Mouse (Mus musculus) CH12.LX (cell line): ENCODE data around the gene Prss32. TPM values are rescaled to one million over a fixed set of nuclear protein-coding genes. Genes with fewer than 3 reads are reported as not detected.

Experiments used
- DNase-seq: peaks from one replicate; pipeline ENCODE4 v3.0.0-alpha.2; 2013; ENCODE audit errors: extremely low read depth
- H3K27ac ChIP-seq: 2 replicates; pipeline ENCODE4 v1.5.1; 2012; ENCODE audit warnings: low read depth, mild to moderate bottlenecking, control low read depth, moderate library complexity; ENCODE audit not compliant: insufficient read depth
- H3K27me3 ChIP-seq: replicated peaks from 2 replicates; pipeline ENCODE3; 2012; ENCODE audit warnings: inconsistent platforms
- H3K36me3 ChIP-seq, 2 experiments: replicated peaks in 1 of 2; 2 replicates each; pipeline versions ENCODE3 to v1.6.1; 2012; ENCODE audit warnings: inconsistent platforms in 1 of 2, low read length in 1 of 2, mild to moderate bottlenecking in 1 of 2, mixed read lengths in 1 of 2, moderate library complexity in 1 of 2; ENCODE audit not compliant: control insufficient read depth in 1 of 2, insufficient read depth in 1 of 2
- H3K4me1 ChIP-seq, 2 experiments: 2 replicates each; pipeline ENCODE4 v1.6.1; 2012; ENCODE audit warnings: inconsistent platforms in 1 of 2, moderate library complexity in 1 of 2; ENCODE audit not compliant: insufficient read depth in 2 of 2, control insufficient read depth in 1 of 2
- H3K4me2 ChIP-seq: 2 replicates; pipeline ENCODE4 v1.6.1; 2012; ENCODE audit warnings: low read depth, mild to moderate bottlenecking, control low read depth; ENCODE audit not compliant: poor library complexity, insufficient read depth, severe bottlenecking
- H3K4me3 ChIP-seq, 3 experiments: fragments of 150-350 bp in 1 of 3; sonication (generic) in 1 of 3; replicated peaks in 1 of 3; 2 replicates each; pipeline versions ENCODE3 to v1.5.1; 2011 to 2012; ENCODE audit warnings: low read depth in 2 of 3, low read length in 2 of 3, mild to moderate bottlenecking in 2 of 3, moderate library complexity in 2 of 3, control low read depth in 1 of 3, improper control_type of control experiment in 1 of 3, inconsistent platforms in 1 of 3, mixed read lengths in 1 of 3; ENCODE audit not compliant: poor library complexity in 1 of 3
- H3K79me2 ChIP-seq: replicated peaks from 2 replicates; pipeline ENCODE4 v1.6.1; 2012; ENCODE audit warnings: mild to moderate bottlenecking, moderate library complexity; ENCODE audit not compliant: control insufficient read depth, poor library complexity, insufficient read depth, severe bottlenecking; ENCODE audit errors: extremely low read depth
- H3K9ac ChIP-seq: 2 replicates; pipeline ENCODE4 v1.6.1; 2012; ENCODE audit warnings: low read depth, mild to moderate bottlenecking, control low read depth, moderate library complexity; ENCODE audit not compliant: insufficient read depth
- H3K9me3 ChIP-seq: replicated peaks from 2 replicates; pipeline ENCODE3; 2012; ENCODE audit warnings: low read length, inconsistent platforms, mixed read lengths
- BHLHE40 ChIP-seq: IDR thresholded peaks from 2 replicates; pipeline ENCODE4 v1.6.1; 2011; ENCODE audit warnings: mild to moderate bottlenecking, low read depth, low read length, improper control_type of control experiment
- CTCF ChIP-seq, 2 experiments: IDR thresholded peaks in 1 of 2; conservative IDR thresholded peaks in 1 of 2; 2 replicates each; pipeline ENCODE4 v1.5.1; 2011 to 2012; ENCODE audit warnings: low read depth in 2 of 2, low read length in 2 of 2, improper control_type of control experiment in 1 of 2, inconsistent platforms in 1 of 2, mild to moderate bottlenecking in 1 of 2, moderate library complexity in 1 of 2
- EP300 ChIP-seq: IDR thresholded peaks from 2 replicates; pipeline ENCODE4 v1.6.1; 2011; ENCODE audit warnings: low read length, improper control_type of control experiment
- ETS1 ChIP-seq: conservative IDR thresholded peaks from 2 replicates; pipeline ENCODE4 v1.6.1; 2012; ENCODE audit warnings: low read depth, mild to moderate bottlenecking, inconsistent platforms, low read length, improper control_type of control experiment, moderate library complexity
- GABPA ChIP-seq: IDR thresholded peaks from 2 replicates; pipeline ENCODE4 v1.6.1; 2012; ENCODE audit warnings: low read depth, low read length, improper control_type of control experiment, inconsistent platforms; ENCODE audit not compliant: insufficient replicate concordance
- IRF4 ChIP-seq: IDR thresholded peaks from 2 replicates; pipeline ENCODE4 v1.6.1; 2014; ENCODE audit warnings: low read depth, mild to moderate bottlenecking, inconsistent platforms, low read length, improper control_type of control experiment
- JUN ChIP-seq: IDR thresholded peaks from 2 replicates; pipeline ENCODE4 v1.6.1; 2011; ENCODE audit warnings: low read depth, mild to moderate bottlenecking, low read length, improper control_type of control experiment, moderate library complexity; ENCODE audit not compliant: insufficient read depth
- MAFK ChIP-seq: IDR thresholded peaks from 2 replicates; pipeline ENCODE4 v1.6.1; 2011; ENCODE audit warnings: low read length, improper control_type of control experiment; ENCODE audit not compliant: insufficient replicate concordance
- MAZ ChIP-seq: IDR thresholded peaks from 2 replicates; pipeline ENCODE4 v1.6.1; 2012; ENCODE audit warnings: low read depth, mild to moderate bottlenecking, inconsistent platforms, low read length, improper control_type of control experiment, moderate library complexity
- MXI1 ChIP-seq: IDR thresholded peaks from 2 replicates; pipeline ENCODE4 v1.6.1; 2011; ENCODE audit warnings: mild to moderate bottlenecking, low read depth, low read length, improper control_type of control experiment
- NELFE ChIP-seq: IDR thresholded peaks from 2 replicates; pipeline ENCODE4 v1.6.1; 2011; ENCODE audit warnings: low read depth, low read length, improper control_type of control experiment
- POLR2A ChIP-seq: IDR thresholded peaks from 2 replicates; pipeline ENCODE4 v1.6.1; 2011; ENCODE audit warnings: low read depth, mild to moderate bottlenecking, improper control_type of control experiment, low read length
- RAD21 ChIP-seq: IDR thresholded peaks from 2 replicates; pipeline ENCODE4 v1.6.1; 2011; ENCODE audit warnings: low read depth, mild to moderate bottlenecking, low read length, improper control_type of control experiment, moderate library complexity
- RCOR1 ChIP-seq: conservative IDR thresholded peaks from 2 replicates; pipeline ENCODE4 v1.6.1; 2012; ENCODE audit warnings: low read depth, mild to moderate bottlenecking, inconsistent platforms, low read length, improper control_type of control experiment
- UBTF ChIP-seq: IDR thresholded peaks from 2 replicates; pipeline ENCODE4 v1.6.1; 2012; ENCODE audit warnings: low read depth, mild to moderate bottlenecking, inconsistent platforms, low read length, improper control_type of control experiment, moderate library complexity
- USF1 ChIP-seq: IDR thresholded peaks from 2 replicates; pipeline ENCODE4 v1.6.1; 2014; ENCODE audit warnings: low read depth, mild to moderate bottlenecking, inconsistent platforms, low read length, improper control_type of control experiment
- ZC3H11A ChIP-seq: IDR thresholded peaks from 2 replicates; pipeline ENCODE4 v1.6.1; 2012; ENCODE audit warnings: low read depth, mild to moderate bottlenecking, inconsistent platforms, low read length, improper control_type of control experiment
- ZKSCAN1 ChIP-seq: IDR thresholded peaks from 2 replicates; pipeline ENCODE4 v1.6.1; 2012; ENCODE audit warnings: low read depth, inconsistent platforms, low read length, improper control_type of control experiment, borderline replicate concordance
- ZMIZ1 ChIP-seq: IDR thresholded peaks from 2 replicates; pipeline ENCODE4 v1.6.1; 2012; ENCODE audit warnings: low read depth, mild to moderate bottlenecking, inconsistent platforms, low read length, improper control_type of control experiment
- ZNF384 ChIP-seq: IDR thresholded peaks from 2 replicates; pipeline ENCODE4 v1.6.1; 2012; ENCODE audit warnings: low read depth, low read length, improper control_type of control experiment, inconsistent platforms
- dilution Hi-C: fragments of 300-500 bp; cut with MboI; formaldehyde crosslinking; loops from 2 replicates; pipeline ENCODE4 v1.14.3; 2020; ENCODE audit warnings: low sequenced_read_pairs; ENCODE audit not compliant: extremely low pct_unique_long_range_greater_than_20kb, extremely low pct_ligation_motif_present
- in situ Hi-C: fragments of 300-500 bp; cut with MboI; formaldehyde crosslinking; loops from 3 replicates; pipeline ENCODE4 v1.14.3; 2019; ENCODE audit warnings: low sequenced_read_pairs, low pct_ligation_motif_present, low pct_unique_long_range_greater_than_20kb, mixed read lengths
- polyA plus RNA-seq: library from polyadenylated mRNA; unstranded; fragments of >175 nt; gene quantifications from 2 replicates; pipeline ENCODE4 v1.2.1, GENCODE M21; 2012; ENCODE audit warnings: low read depth; ENCODE audit not compliant: insufficient read length
- total RNA-seq, 2 experiments: library from RNA; depleted of rRNA; stranded (reverse); fragments of 300-350 nt in 1 of 2; fragments of >200 nt in 1 of 2; gene quantifications; 2 replicates each; pipeline ENCODE4 v1.2.3; 2012 to 2014

The Prss32 gene
- total and polyA plus RNA-seq, 3 experiments = not detected

DNA sequence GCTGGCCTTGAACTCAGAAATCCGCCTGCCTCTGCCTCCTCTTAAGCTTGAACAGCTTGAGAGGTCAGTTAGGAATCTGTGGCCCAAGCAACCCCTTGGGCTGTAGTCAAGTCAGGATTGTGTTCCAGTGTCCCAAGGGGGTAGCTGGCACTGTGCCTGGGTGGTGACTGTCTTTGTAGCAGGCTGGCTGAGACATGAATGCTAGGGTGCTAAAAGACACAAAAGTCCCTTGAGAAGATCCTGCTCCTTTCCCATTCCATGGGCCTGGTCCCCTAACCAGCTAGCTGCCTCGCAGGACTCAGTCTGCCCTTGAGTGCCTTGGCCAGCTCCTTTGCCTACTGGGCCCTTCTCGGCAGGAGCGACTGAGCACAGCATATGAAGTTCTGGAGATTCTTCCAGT lies 19.3 kb downstream of the Prss32 start:
- Histone ChIP-seq H3K36me3 (no peaks in the 10 kb centered on the region), H3K27ac (no peak overlapping the region), H3K27me3 (peaks cover 21% of the 10 kb centered on the region), H3K9ac (no peak overlapping the region), H3K4me1 (peaks cover 0 to 6% of the 10 kb centered on the region in 2 experiments; a peak in 1 of 4 replicates), H3K4me2 (no peak overlapping the region), H3K4me3 (no peak overlapping the region), H3K9me3 (peaks cover 8% of the 10 kb centered on the region), H3K79me2 (no peaks in the 10 kb centered on the region)
- dilution Hi-C loops = no loop called here
- no peak for TF ChIP-seq ZNF384
- no peak for TF ChIP-seq CTCF (conservative IDR thresholded peaks at IDR 0.05 in 1 of 2, IDR thresholded peaks at IDR 0.05 in 1 of 2; ENCODE audit: low read depth in 2 of 2, low read length in 2 of 2)
- TF ChIP-seq ZKSCAN1 = no peak
- TF ChIP-seq IRF4 = no peak
- no peak for TF ChIP-seq ZMIZ1
- no peak for TF ChIP-seq ZC3H11A
- no peak for TF ChIP-seq MXI1
- no peak for TF ChIP-seq UBTF
- TF ChIP-seq USF1 = no peak
- TF ChIP-seq MAFK = no peak
- no peak for TF ChIP-seq RCOR1
- no peak for TF ChIP-seq POLR2A
- TF ChIP-seq NELFE = no peak
- no peak for TF ChIP-seq GABPA
- TF ChIP-seq EP300 = no peak
- no peak for TF ChIP-seq ETS1
- TF ChIP-seq RAD21 = no peak
- TF ChIP-seq MAZ = no peak
- no peak for TF ChIP-seq BHLHE40
- TF ChIP-seq JUN = no peak
- no peak for DNase-seq
- in situ Hi-C loops = loop anchor here (10.0 kb wide), 1 partner anchor 102 kb away; no protein-coding TSS in a partner anchor

DNA sequence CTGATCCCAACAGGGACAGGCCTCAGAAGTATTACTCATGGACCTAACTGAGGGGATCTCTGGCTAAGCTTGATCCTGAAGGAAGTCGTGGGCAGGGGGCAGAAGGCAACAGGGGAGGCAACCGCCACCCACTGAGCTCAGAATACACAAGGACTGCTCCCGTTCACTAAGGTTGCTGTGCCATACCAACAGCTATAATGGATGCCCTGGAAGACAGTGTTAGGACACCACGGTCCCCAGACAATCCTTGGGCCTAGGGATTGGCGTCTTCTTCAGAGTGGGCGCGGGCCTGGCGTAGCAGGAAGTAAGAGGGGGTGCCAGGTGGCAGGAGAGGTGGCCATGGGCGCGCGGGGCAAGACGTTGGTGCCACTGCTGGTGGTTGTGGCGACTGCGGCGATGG lies 24.1 kb downstream of the Prss32 start, which contains the start of gene Prss21:
Gene Prss21 (plus strand): TSS at position 301 of the 400 bp plus-strand sequence.
- no peaks in the 10 kb centered on the region for H3K36me3 ChIP-seq
- peaks cover 13% of the 10 kb centered on the region for H3K9me3 ChIP-seq
- no peak for TF ChIP-seq ETS1
- TF ChIP-seq NELFE = no peak
- no peak for TF ChIP-seq USF1
- H3K9ac ChIP-seq = no peak within 1 kb of the TSS
- no peak within 1 kb of the TSS for H3K4me2 ChIP-seq
- in situ Hi-C loops = loop anchor here (10.0 kb wide), 1 partner anchor 97 kb away; no protein-coding TSS in a partner anchor
- DNase-seq = no peak
- H3K4me3 ChIP-seq = no peak within 1 kb of the TSS
- H3K27ac ChIP-seq = no peak within 1 kb of the TSS
- H3K79me2 ChIP-seq = no peaks in the 10 kb centered on the region
- dilution Hi-C loops = no loop called here
- peaks cover 22% of the 10 kb centered on the region for H3K27me3 ChIP-seq
- no peaks in the 10 kb centered on the region for H3K4me1 ChIP-seq
